Mouse (Mus musculus): ENCODE measurements around the gene C5ar1. TPM values are rescaled to one million over a fixed set of nuclear protein-coding genes. Genes with fewer than 3 reads are reported as not detected.
"Not testable (repeated sequence)": the region's sequence is repeated elsewhere in the genome, so short reads cannot be mapped to it uniquely, and the experiment has no call there.

Gene C5ar1
- 100 to 1,000 TPM in 11 of 26 experiments, 10 to 100 TPM in 15; 18.9 to 297 (median 75.1) TPM for total RNA-seq (2018; cell fraction: chromatin; rRNA removed)
- 100 to 1,000 TPM; 105 to 683 (median 289) TPM for total RNA-seq (2018; cell fraction: cytosol; rRNA removed)
- total RNA-seq (2018; cell fraction: nucleus; rRNA removed), result 100 to 1,000 TPM; 102 to 954 (median 358) TPM
- 254 to 928 TPM (median 285 TPM) in 3 replicates for polyA plus RNA-seq (2018)

DNA sequence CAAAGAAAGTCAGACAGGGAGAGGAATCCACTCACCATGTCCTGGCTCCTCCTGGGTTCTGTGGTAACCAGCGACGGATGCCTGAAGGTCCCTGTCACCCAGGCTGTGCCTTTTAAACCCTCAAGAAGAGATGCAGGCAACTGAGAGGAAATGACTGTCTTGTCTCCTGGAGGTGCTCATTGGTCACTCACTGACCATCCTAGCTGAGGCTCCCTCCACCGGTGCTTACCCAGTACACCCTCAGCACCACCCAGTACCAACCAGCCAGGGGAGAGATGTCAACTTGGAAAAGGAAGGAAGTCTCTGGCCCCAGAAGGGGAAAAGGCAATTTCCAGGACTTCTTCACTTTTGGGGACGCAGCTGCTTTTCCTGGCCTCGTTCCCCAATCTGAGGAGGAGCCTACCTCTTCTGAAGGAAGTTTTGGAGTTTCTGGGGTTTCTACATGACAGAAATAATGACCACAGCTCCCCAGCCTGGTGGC lies at the start of gene C5ar1:
Gene C5ar1 (minus strand): TSS at position 431 of the 481 bp plus-strand sequence.
- Histone ChIP-seq H3K4me3 (ENCODE audit: inconsistent target) (peak within 1 kb of the TSS; percentile 56), H3K27ac (peak within 1 kb of the TSS; percentile 97), H3K79me2 (ENCODE audit: inconsistent target) (peaks cover 55% of the 10 kb centered on the region), H3K36me3 (ENCODE audit: inconsistent target) (no peaks in the 10 kb centered on the region)
- WGBS (ENCODE audit: missing documents), result 33% methylated on average over 5 of the region's 5 CpGs

DNA sequence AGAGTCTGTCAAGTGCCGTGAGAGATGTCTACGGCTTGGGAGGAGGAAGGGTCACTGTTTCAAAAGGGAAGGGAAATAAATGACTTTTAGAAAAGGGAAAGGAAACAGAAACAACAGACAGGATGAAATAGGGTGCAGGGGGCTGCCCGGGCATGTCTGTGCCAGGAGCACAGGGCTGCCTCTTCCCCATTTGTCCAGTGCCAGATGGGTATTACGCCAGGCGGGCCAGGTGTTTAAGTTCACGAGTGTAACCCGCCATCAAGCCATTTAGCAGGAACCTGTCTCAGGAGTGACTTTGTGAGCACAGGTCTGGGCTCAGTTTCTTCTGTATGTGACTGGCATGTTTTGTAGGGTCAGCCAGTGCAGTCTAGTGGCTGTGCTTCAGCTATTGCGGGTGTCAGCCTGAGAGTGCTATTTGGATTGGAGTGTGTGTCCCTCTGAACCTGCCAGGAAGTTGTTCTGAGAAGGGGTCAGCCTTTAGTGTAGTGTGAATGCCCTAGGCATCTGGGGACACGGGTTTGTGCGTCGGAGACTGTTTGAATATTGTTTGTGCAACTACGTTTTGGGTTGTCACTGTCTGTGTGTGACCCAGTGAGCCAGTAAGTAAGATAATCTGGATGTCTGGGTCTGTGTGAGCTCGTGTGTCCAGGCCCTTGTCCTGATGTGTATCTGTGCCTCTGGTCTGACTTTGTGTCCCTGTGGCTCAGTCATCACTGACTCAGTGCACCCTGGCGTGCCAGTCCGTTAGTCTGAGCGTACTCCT lies 49.4 kb upstream of the C5ar1 start:
- 6% methylated on average over 16 of the region's 16 CpGs for WGBS (ENCODE audit: missing documents)
- Histone ChIP-seq H3K36me3 (ENCODE audit: inconsistent target) (no peaks in the 10 kb centered on the region), H3K27ac (peak overlapping the region; percentile 97), H3K4me3 (ENCODE audit: inconsistent target) (peak overlapping the region; percentile 22), H3K79me2 (ENCODE audit: inconsistent target) (peaks cover 27% of the 10 kb centered on the region)

GRCm38 (mm10) chr7:16308093-16308492 lies 48.8 kb upstream of the C5ar1 start, which contains the start of gene Bbc3:
Gene Bbc3 (plus strand): TSS chr7:16308393.
- H3K79me2 ChIP-seq (ENCODE audit: inconsistent target), result peaks cover 27% of the 10 kb centered on the region
- peak within 1 kb of the TSS; percentile 22 for H3K4me3 ChIP-seq (ENCODE audit: inconsistent target)
- H3K27ac ChIP-seq, result peak within 1 kb of the TSS; percentile 97
- not testable (repeated sequence) for H3K36me3 ChIP-seq (ENCODE audit: inconsistent target)
- WGBS (ENCODE audit: missing documents), result 42% methylated on average over 1 of the region's 1 CpGs

DNA sequence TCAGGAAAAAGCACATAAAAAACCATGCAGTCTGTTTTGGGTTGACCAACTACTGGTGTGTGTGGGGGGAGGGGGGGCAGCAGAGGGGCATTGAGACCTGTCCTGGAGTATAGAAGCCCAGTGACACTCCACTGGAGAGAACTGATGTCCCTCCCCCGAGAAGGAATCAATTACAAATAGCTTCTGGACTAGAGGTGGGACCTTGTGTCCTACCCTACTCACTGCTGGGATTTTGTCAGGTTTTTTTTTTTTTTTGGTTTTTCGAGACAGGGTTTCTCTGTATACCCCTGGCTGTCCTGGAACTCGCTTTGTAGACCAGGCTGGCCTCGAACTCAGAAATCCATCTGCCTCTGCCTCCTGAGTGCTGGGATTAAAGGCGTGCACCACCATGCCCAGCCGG lies 47.8 kb upstream of the C5ar1 start:
- not testable (repeated sequence) for H3K36me3 ChIP-seq (ENCODE audit: inconsistent target); H3K4me3 ChIP-seq (ENCODE audit: inconsistent target)
- WGBS (ENCODE audit: missing documents), result 69% methylated on average over 6 of the region's 6 CpGs
- Histone ChIP-seq H3K27ac (peak overlapping the region; percentile 97), H3K79me2 (ENCODE audit: inconsistent target) (peaks cover 22% of the 10 kb centered on the region)

DNA sequence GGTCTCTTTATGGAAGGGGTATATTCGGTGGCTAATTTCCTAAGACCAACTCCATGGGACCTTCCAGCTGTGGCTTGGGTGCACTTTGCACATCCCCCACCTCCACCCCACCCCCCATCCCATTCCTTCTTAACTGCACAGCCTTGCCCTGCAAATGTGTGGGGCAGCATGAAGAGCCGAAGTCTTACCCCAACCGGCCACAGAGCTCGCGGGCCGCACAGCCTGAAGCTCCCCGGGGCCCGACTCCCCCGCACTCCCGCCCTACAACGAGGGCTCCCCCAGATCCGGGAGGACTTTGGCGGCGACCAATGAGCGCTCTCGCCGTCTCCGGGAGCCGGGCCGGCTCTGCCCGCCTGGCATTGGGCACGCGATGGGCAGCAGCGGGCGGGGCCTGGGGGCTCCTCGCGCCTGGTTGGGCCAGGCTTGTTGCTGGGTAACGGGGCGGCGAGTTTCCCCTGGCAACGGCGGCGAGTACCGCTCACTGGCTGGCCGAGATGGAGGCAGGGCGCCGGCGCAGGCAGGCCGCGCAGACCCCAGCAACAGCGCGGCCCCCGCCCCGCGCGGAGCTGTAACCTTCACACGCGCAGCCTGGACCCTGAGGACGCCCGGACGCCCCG lies 40.2 kb upstream of the C5ar1 start:
- Histone ChIP-seq H3K27ac (no peak overlapping the region), H3K36me3 (ENCODE audit: inconsistent target) (no peaks in the 10 kb centered on the region), H3K79me2 (ENCODE audit: inconsistent target) (no peaks in the 10 kb centered on the region), H3K4me3 (ENCODE audit: inconsistent target) (no peak overlapping the region)
- 3% methylated on average over 50 of the region's 52 CpGs for WGBS (ENCODE audit: missing documents)

- no peak overlapping the region for H3K27ac ChIP-seq
- no peak overlapping the region for H3K4me3 ChIP-seq (ENCODE audit: inconsistent target)
- H3K36me3 ChIP-seq (ENCODE audit: inconsistent target), result no peaks in the 10 kb centered on the region
- 75% methylated on average over 5 of the region's 5 CpGs for WGBS (ENCODE audit: missing documents)
- H3K79me2 ChIP-seq (ENCODE audit: inconsistent target), result no peaks in the 10 kb centered on the region
Observed at GRCm38 (mm10) chr7:16298927-16299326, 39.6 kb upstream of the C5ar1 start.

- Histone ChIP-seq H3K79me2 (ENCODE audit: inconsistent target) (no peaks in the 10 kb centered on the region), H3K27ac (peak overlapping the region; percentile 37; the same call in 1 of the 2 replicates), H3K4me3 (ENCODE audit: inconsistent target) (no peak overlapping the region), H3K36me3 (ENCODE audit: inconsistent target) (no peaks in the 10 kb centered on the region)
- 83% methylated on average over 2 of the region's 2 CpGs for WGBS (ENCODE audit: missing documents)
Observed at GRCm38 (mm10) chr7:16297616-16298015, 38.3 kb upstream of the C5ar1 start.

- no peaks in the 10 kb centered on the region for H3K79me2 ChIP-seq (ENCODE audit: inconsistent target)
Observed at GRCm38 (mm10) chr7:16296766-16297390, 37.5 kb upstream of the C5ar1 start.

GRCm38 (mm10) chr7:16296146-16296545 lies 36.8 kb upstream of the C5ar1 start:
- Histone ChIP-seq H3K79me2 (ENCODE audit: inconsistent target) (no peaks in the 10 kb centered on the region), H3K27ac (peak overlapping the region; percentile 14), H3K36me3 (ENCODE audit: inconsistent target) (no peaks in the 10 kb centered on the region), H3K4me3 (ENCODE audit: inconsistent target) (no peak overlapping the region)
- 42% methylated on average over 2 of the region's 2 CpGs for WGBS (ENCODE audit: missing documents)

More at GRCm38 (mm10) chr7:16296766-16297390, 37.5 kb upstream of the C5ar1 start:
- no peak overlapping the region for H3K4me3 ChIP-seq (ENCODE audit: inconsistent target)
- no peaks in the 10 kb centered on the region for H3K36me3 ChIP-seq (ENCODE audit: inconsistent target)
- 10% methylated on average over 17 of the region's 22 CpGs for WGBS (ENCODE audit: missing documents)
- peak overlapping the region; percentile 37 for H3K27ac ChIP-seq

DNA sequence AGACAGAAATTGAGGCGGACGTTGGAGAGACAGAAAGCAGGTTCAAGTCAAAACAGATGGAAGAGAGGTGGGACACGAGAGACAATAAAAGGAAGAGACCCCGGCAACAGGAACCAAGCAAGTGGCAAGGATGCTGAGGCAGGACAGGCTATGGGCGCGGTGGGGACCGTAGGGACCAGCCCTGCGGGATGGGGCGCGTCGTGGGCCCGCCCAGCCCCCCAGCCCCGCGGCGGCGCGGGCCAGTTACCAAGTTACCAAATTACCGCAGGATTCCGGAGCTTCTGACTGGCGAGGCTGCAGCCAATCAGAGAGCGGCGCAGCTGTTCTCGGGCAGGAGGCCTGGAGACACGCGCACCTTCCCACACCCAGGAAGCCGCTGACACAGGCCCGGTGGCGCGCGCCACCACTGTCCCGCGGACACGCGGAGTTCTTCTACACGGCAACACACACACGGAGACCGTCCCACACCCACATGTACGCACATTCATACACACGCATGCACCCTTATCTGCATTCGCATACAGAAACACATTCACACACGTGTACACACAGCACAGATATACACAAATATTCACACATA lies 36.1 kb upstream of the C5ar1 start:
- WGBS (ENCODE audit: missing documents), result 4% methylated on average over 41 of the region's 41 CpGs

GRCm38 (mm10) chr7:16294837-16295236 lies 35.5 kb upstream of the C5ar1 start:
- Histone ChIP-seq H3K79me2 (ENCODE audit: inconsistent target) (no peaks in the 10 kb centered on the region), H3K27ac (peak overlapping the region; percentile 87), H3K36me3 (ENCODE audit: inconsistent target) (no peaks in the 10 kb centered on the region), H3K4me3 (ENCODE audit: inconsistent target) (peak overlapping the region; percentile 28)
- WGBS (ENCODE audit: missing documents), result 1% methylated on average over 23 of the region's 23 CpGs

More for the DNA sequence above, 36.1 kb upstream of the C5ar1 start:
- Histone ChIP-seq H3K36me3 (ENCODE audit: inconsistent target) (no peaks in the 10 kb centered on the region), H3K4me3 (ENCODE audit: inconsistent target) (peak overlapping the region; percentile 28), H3K79me2 (ENCODE audit: inconsistent target) (no peaks in the 10 kb centered on the region), H3K27ac (peak overlapping the region; percentile 87)

DNA sequence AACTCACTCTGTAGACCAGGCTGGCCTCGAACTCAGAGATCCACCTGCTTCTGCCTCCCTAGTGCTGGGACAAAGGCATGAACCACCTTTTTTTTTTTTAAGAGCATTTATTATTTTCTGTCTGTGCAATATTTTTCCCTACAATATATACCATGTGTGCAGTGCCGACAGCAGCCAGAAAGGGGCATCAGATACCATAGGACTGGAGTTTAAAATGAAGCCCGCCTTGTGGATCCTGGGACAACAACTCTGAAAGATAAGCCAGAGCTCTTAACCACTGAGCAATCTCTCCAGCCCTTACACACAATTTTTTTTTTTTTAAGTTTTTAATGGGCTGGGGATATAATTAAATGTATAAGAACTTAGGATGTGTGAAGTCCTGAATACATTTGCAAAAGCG lies 35.0 kb upstream of the C5ar1 start:
- no peak overlapping the region for H3K4me3 ChIP-seq (ENCODE audit: inconsistent target)
- H3K79me2 ChIP-seq (ENCODE audit: inconsistent target), result no peaks in the 10 kb centered on the region
- H3K36me3 ChIP-seq (ENCODE audit: inconsistent target), result no peaks in the 10 kb centered on the region
- 0% methylated on average over 3 of the region's 4 CpGs for WGBS (ENCODE audit: missing documents)
- peak overlapping the region; percentile 33 for H3K27ac ChIP-seq

DNA sequence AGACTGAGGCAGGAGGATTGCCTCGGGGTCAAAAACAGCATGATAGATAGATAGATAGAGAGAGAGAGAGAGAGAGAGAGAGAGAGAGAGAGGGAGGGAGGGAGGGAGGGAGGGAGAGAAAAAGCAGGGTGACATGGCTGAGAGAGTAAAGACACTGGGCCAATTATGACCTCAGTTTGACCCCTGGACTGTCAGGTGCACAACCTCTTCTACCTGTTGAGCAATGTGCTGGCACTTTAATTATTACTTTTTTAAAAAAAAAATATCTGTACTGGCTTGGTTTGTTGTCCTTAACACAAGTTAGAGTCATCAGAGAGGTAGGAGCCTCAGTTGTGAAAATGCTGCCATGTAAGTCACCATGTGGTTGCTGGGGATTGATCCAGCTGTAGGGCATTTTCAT lies 28.5 kb upstream of the C5ar1 start:
- no peak overlapping the region for H3K27ac ChIP-seq
- H3K36me3 ChIP-seq (ENCODE audit: inconsistent target), result peaks cover 15% of the 10 kb centered on the region
- peaks cover 27% of the 10 kb centered on the region for H3K79me2 ChIP-seq (ENCODE audit: inconsistent target)
- H3K4me3 ChIP-seq (ENCODE audit: inconsistent target), result no peak overlapping the region
- no CpG with 5 or more reads among the region's 1 CpGs for WGBS (ENCODE audit: missing documents)

DNA sequence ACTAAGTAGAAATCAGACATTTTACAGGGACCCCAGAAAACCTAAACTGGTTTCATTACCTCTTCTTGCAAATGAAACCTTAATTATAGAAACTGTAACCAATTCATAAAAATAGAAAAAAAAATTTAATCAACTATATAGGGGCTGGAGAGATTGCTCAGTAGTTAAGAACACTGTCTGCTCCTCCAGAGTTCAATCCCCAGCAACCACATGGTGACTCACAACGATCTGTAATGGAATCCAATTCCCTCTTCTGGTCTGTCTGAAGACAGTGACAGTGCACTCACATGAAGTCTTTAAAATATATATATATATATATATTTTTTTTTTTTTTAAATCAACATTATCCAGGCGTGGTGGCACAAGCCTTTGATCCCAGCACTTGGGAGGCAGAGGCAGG lies 27.7 kb upstream of the C5ar1 start:
- peak overlapping the region; percentile 40 for H3K4me3 ChIP-seq (ENCODE audit: inconsistent target)
- H3K27ac ChIP-seq, result peak overlapping the region; percentile 76
- H3K36me3 ChIP-seq (ENCODE audit: inconsistent target), result peaks cover 19% of the 10 kb centered on the region
- peaks cover 27% of the 10 kb centered on the region for H3K79me2 ChIP-seq (ENCODE audit: inconsistent target)
- 18% methylated on average over 1 of the region's 2 CpGs for WGBS (ENCODE audit: missing documents)
